ENCODE assay signal across 28 mouse cellular contexts in the genomic region with DNA sequence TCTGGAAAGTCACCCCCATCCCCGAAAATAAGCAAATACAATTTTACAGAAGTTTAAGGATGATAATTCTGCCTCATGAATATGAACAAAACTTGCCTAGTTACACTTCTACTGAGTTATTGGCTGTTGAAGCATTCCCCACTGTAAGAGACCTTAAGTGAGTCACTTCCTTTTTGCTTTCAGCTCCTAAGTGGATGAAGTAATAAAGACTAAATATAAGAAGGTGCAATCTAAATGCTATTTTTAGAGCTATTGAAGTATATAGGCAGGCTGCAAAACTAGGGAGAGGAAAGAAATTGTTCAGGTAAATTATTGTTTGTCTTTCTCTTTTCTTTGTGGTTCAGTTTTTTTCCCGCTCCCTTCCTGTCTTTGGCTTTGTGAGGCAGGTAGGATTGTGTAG. TPM values are rescaled to one million over a fixed set of nuclear protein-coding genes. Genes with fewer than 3 reads are reported as not detected.
DNase-seq lines count a peak whose midpoint lies in the region; ATAC-seq and TF ChIP-seq lines count a peak whose summit lies in the region.
"Had no signal": no experiment of that assay in that cellular context is flagged by ENCODE, and none has a peak within 500 bp of the region (broad histone marks: within the 10 kb centered on the region; RNA-seq: fewer than 3 reads in every experiment).

No protein-coding gene starts in this region.

- no peak overlapping the region for H3K4me3 ChIP-seq in heart, embryonic 15.5 days
- H3K4me3 ChIP-seq in MEL (ENCODE audit: control insufficient read depth in 1 of 2, insufficient read depth in 1 of 2, low read depth in 2 of 2, low read length in 2 of 2): no peak overlapping the region
- H3K4me3 ChIP-seq in macrophage (ENCODE audit: inconsistent target): no peak overlapping the region
- H3K4me3 ChIP-seq: gastrocnemius, adult 2 months; hindbrain, embryonic 10.5 days; hindbrain, embryonic 15.5 days; lung, embryonic 15.5 days had no signal

- peaks cover 35% of the 10 kb centered on the region for H3K4me1 ChIP-seq in heart, embryonic 15.5 days (replicated peaks)
- peaks cover 9 to 23% of the 10 kb centered on the region in 2 experiments for H3K4me1 ChIP-seq in MEL (ENCODE audit: control insufficient read depth in 1 of 2, insufficient read depth in 2 of 2, low read length in 2 of 2)

- 0 out of 2 replicates have a peak overlapping the region, but pooled peaks have one; percentile 30 for H3K27ac ChIP-seq in heart, embryonic 15.5 days
- H3K27ac ChIP-seq in MEL (ENCODE audit: control insufficient read depth, low read depth, low read length) (no peak overlapping the region), macrophage (peak overlapping the region; percentile 34; the same call in 1 of the 2 replicates)
- H3K27ac ChIP-seq: gastrocnemius, adult 2 months; hindbrain, embryonic 10.5 days; hindbrain, embryonic 15.5 days; lung, embryonic 15.5 days had no signal

- TF ChIP-seq POLR2A in MEL (IDR thresholded peaks at IDR 0.05; ENCODE audit: control insufficient read depth in 1 of 2, insufficient read depth in 1 of 2, low read depth in 1 of 2, low read length in 2 of 2, poor library complexity in 1 of 2): no peak

- peak in 1 of 2 experiments; percentile 45; a peak in 1 of 4 replicates for TF ChIP-seq EP300 in MEL (IDR thresholded peaks at IDR 0.05; ENCODE audit: low read depth in 1 of 2, low read length in 2 of 2)

- peaks cover 81% of the 10 kb centered on the region for H3K79me2 ChIP-seq in MEL (ENCODE audit: control insufficient read depth, insufficient read depth, low read length, poor library complexity)
- H3K79me2 ChIP-seq in macrophage (ENCODE audit: inconsistent target): peaks cover 94% of the 10 kb centered on the region

- no peak for DNase-seq in heart, adult 9 months (ENCODE audit: low spot score in 2 of 2)
- peak; percentile 61 for DNase-seq in MEL (ENCODE audit: low read depth, low spot score)
- DNase-seq in thymus, postnatal 10 days (ENCODE audit: low spot score in 2 of 2): no peak
- DNase-seq in right cerebral cortex, postnatal 36 days (ENCODE audit: low spot score in 2 of 2): no peak
- no peak for DNase-seq in adrenal gland, postnatal 36 days
- DNase-seq: adrenal gland, adult 8-10 months; B cell, adult 2 months; cerebellum, adult 11 months; cerebellum, adult 9-10 months; cerebellum, postnatal 36 days; gastrocnemius, adult 2 months; heart, postnatal 10 days; kidney, adult 11 months; kidney, postnatal 25 days; liver; lung, postnatal 4 days; retina, postnatal 1 day; right cerebral cortex, postnatal 14 days; thymus, postnatal 25 days had no signal

- TF ChIP-seq CTCF in MEL (IDR thresholded peaks at IDR 0.05 in 2 of 3, conservative IDR thresholded peaks at IDR 0.05 in 1 of 3; ENCODE audit: control insufficient read depth in 1 of 3, insufficient read depth in 1 of 3, low read depth in 2 of 3, low read length in 3 of 3, poor library complexity in 1 of 3, severe bottlenecking in 1 of 3): no peak

- WGBS in heart, embryonic 15.5 days: 71% methylated on average over 2 of the region's 2 CpGs
- WGBS in macrophage (ENCODE audit: missing documents): 27% methylated on average over 2 of the region's 2 CpGs

- no peaks in the 10 kb centered on the region for H3K27me3 ChIP-seq in heart, embryonic 15.5 days
- H3K27me3 ChIP-seq in MEL (ENCODE audit: control insufficient read depth in 1 of 2, insufficient read depth in 2 of 2, low read length in 2 of 2): no peaks in the 10 kb centered on the region
- H3K27me3 ChIP-seq: hindbrain, embryonic 15.5 days; lung, embryonic 15.5 days had no signal

- H3K9me3 ChIP-seq in heart, embryonic 15.5 days (replicated peaks): no peaks in the 10 kb centered on the region
- H3K9me3 ChIP-seq in MEL (replicated peaks; ENCODE audit: insufficient read depth, low read length): no peaks in the 10 kb centered on the region
- H3K9me3 ChIP-seq: hindbrain, embryonic 10.5 days; hindbrain, embryonic 15.5 days; lung, embryonic 15.5 days had no signal

- H3K4me2 ChIP-seq in heart, embryonic 15.5 days: no peak overlapping the region
- H3K4me2 ChIP-seq: hindbrain, embryonic 15.5 days; lung, embryonic 15.5 days; midbrain, embryonic 11.5 days had no signal

- ATAC-seq in heart, embryonic 15.5 days (replicated peaks; ENCODE audit: insufficient number of reproducible peaks, insufficient read depth, low FRiP score, low read depth): no peak
- ATAC-seq: forebrain, embryonic 16.5 days; inflammation-experienced regulatory T-cells, adult 6 months; midbrain, embryonic 16.5 days had no signal

- no peaks in the 10 kb centered on the region for H3K36me3 ChIP-seq in heart, embryonic 15.5 days
- H3K36me3 ChIP-seq in MEL (ENCODE audit: control insufficient read depth in 1 of 2, insufficient read depth in 2 of 2, low read length in 2 of 2) (peaks cover 0 to 43% of the 10 kb centered on the region in 2 experiments; a peak in 2 of 4 replicates), macrophage (ENCODE audit: inconsistent target) (no peaks in the 10 kb centered on the region)
- H3K36me3 ChIP-seq: hindbrain, embryonic 10.5 days; hindbrain, embryonic 15.5 days; lung, embryonic 15.5 days had no signal

- TF ChIP-seq RAD21 in MEL (IDR thresholded peaks at IDR 0.05; ENCODE audit: low read depth, low read length): no peak

- H3K9ac ChIP-seq in heart, embryonic 15.5 days: no peak overlapping the region
- no peak overlapping the region for H3K9ac ChIP-seq in MEL (ENCODE audit: control insufficient read depth, low read depth, low read length, poor library complexity, severe bottlenecking)
- H3K9ac ChIP-seq: hindbrain, embryonic 15.5 days; lung, embryonic 15.5 days had no signal

TF ChIP-seq in MEL, 35 proteins besides CTCF, POLR2A, EP300 and RAD21:
- TF ChIP-seq ETS1 (IDR thresholded peaks at IDR 0.05; ENCODE audit: low read depth, low read length) (peak; percentile 17; the same call in 1 of the 2 replicates), MEF2A (IDR thresholded peaks at IDR 0.05; ENCODE audit: extremely low read depth, insufficient replicate concordance, low read depth, low read length, poor library complexity, severe bottlenecking) (0 out of 2 replicates have a peak, but pooled peaks have one; percentile 40), UBTF (IDR thresholded peaks at IDR 0.05; ENCODE audit: borderline replicate concordance, insufficient read depth, low read depth, low read length) (no peak), SMC3 (IDR thresholded peaks at IDR 0.05; ENCODE audit: low read depth, low read length) (no peak), TBP (IDR thresholded peaks at IDR 0.05; ENCODE audit: low read depth, low read length) (no peak)

RNA-seq across cellular contexts. Expression of a gene that starts 4.7 kb away (rescaled TPM):
- polyA plus RNA-seq in heart, embryonic 15.5 days (2015; fragmentation: Nextera tagmentation; extraction: Ambion mirVana): 58.8 and 66.8 TPM in 2 replicates
- 53.5 and 59.6 TPM in 2 replicates for total RNA-seq in MEL (2012; rRNA removed)
- polyA plus RNA-seq in MEL (2012; ENCODE audit: insufficient read depth in 1 of 2, insufficient read length in 2 of 2, low read depth in 1 of 2, low replicate concordance in 2 of 2, missing spikeins in 1 of 2) (10 to 100 TPM; 35.4 to 98.5 TPM), macrophage (2018) (33.3 to 53.6 TPM (median 51.5 TPM) in 3 replicates)
- total RNA-seq in macrophage (2018; cell fraction: chromatin; rRNA removed): 100 to 1,000 TPM in 6 of 26 experiments, 10 to 100 TPM in 20; 23.9 to 191 (median 48.0) TPM
- 100 to 1,000 TPM in 1 of 26 experiments, 10 to 100 TPM in 25; 54.6 to 141 (median 67.0) TPM for total RNA-seq in macrophage (2018; cell fraction: cytosol; rRNA removed)
- 100 to 1,000 TPM in 10 of 26 experiments, 10 to 100 TPM in 16; 40.5 to 222 (median 79.6) TPM for total RNA-seq in macrophage (2018; cell fraction: nucleus; rRNA removed)
- 100 to 1,000 TPM; 107 to 111 TPM for total RNA-seq in adrenal gland, postnatal 36 days (2021)
